Mouse (Mus musculus) stomach, embryonic 14.5 days (tissue): ENCODE measurements at regions not wholly inside any gene's neighbourhood (a gene's known extent, or its start where the extent isn't known, plus 50 kb on each side); places are given as distances from the start of the nearest gene placed in this dataset.
A peak's percentile ranks its signal among the peaks of the same experiment; 100 is the strongest.

ENCODE experiments used
- ATAC-seq: fragments of 200-750 bp; cut with Nextera tagmentation; 2 replicates; pipeline ENCODE4 v1.8.0; 2017; ENCODE audit warnings: low read depth, moderate TSS enrichment; ENCODE audit not compliant: insufficient number of reproducible peaks, insufficient read depth, low FRiP score
- H3K27ac ChIP-seq: fragments of 300-500 bp; sonication (generic); 2 replicates; pipeline ENCODE4 v1.5.1; 2014; ENCODE audit warnings: mild to moderate bottlenecking, low read length, moderate library complexity, mixed read lengths
- H3K27me3 ChIP-seq: fragments of 300-500 bp; sonication (generic); 2 replicates; pipeline ENCODE4 v1.6.1; 2014; ENCODE audit warnings: low read length, control low read depth, mixed read lengths; ENCODE audit not compliant: control insufficient read depth, insufficient read depth
- H3K36me3 ChIP-seq: fragments of 300-500 bp; sonication (generic); 2 replicates; pipeline ENCODE4 v1.6.1; 2014; ENCODE audit warnings: mild to moderate bottlenecking, control low read depth, low read length, moderate library complexity, mixed read lengths; ENCODE audit not compliant: control insufficient read depth, insufficient read depth
- H3K4me1 ChIP-seq: fragments of 300-500 bp; sonication (generic); 2 replicates; pipeline ENCODE4 v1.6.1; 2014; ENCODE audit warnings: low read length, control low read depth, mixed read lengths; ENCODE audit not compliant: control insufficient read depth, insufficient read depth
- H3K4me2 ChIP-seq: fragments of 300-500 bp; sonication (generic); replicated peaks from 2 replicates; pipeline ENCODE4 v1.6.1; 2014; ENCODE audit warnings: low read depth, low read length, control low read depth
- H3K4me3 ChIP-seq: fragments of 300-500 bp; sonication (generic); 2 replicates; pipeline ENCODE4 v1.5.1; 2014; ENCODE audit warnings: low read depth, low read length, control low read depth
- H3K9ac ChIP-seq: fragments of 300-500 bp; sonication (generic); replicated peaks from 2 replicates; pipeline ENCODE4 v1.6.1; 2014; ENCODE audit warnings: low read depth, mild to moderate bottlenecking, control low read depth, low read length, moderate library complexity, mixed read lengths
- H3K9me3 ChIP-seq: fragments of 300-500 bp; sonication (generic); 2 replicates; pipeline ENCODE4 v1.6.1; 2016; ENCODE audit warnings: low read depth, low read length, control low read depth; ENCODE audit not compliant: control insufficient read depth
- WGBS: fragments of 180-500 bp; shearing (Covaris S2); extraction: QIAGEN DNeasy Blood & Tissue Kit; methylation state at CpG from one replicate; pipeline ENCODE4 v1.1.7; 2014; 5-methylcytosine and 5-hydroxymethylcytosine counted together

DNA sequence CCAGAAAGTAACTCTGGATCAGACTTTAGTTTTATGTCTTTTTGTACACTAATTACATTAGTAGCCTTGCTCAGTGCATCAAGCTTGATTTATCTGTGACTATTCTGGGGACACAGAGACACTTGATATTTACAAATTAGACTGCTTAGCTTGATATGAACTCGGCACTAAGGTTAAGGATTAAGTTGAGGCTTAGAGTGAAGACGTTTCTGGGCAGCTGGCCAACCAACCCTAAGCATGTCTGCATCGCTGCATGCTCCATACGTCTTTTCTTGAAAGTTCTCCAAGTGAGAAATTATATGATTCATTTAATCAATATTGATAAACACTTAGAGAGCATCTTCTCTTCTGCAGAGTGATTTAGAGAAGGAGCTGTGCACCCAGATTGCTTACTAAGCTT, 352.6 kb upstream of the Slitrk1 start:
- ATAC-seq: no peak
- 21% methylated on average over 4 of the region's 4 CpGs for WGBS
- Histone ChIP-seq H3K4me3 (no peak overlapping the region), H3K36me3 (no peaks in the 10 kb centered on the region), H3K27ac (no peak overlapping the region), H3K27me3 (no peaks in the 10 kb centered on the region), H3K4me2 (no peak overlapping the region), H3K9ac (no peak overlapping the region), H3K4me1 (no peaks in the 10 kb centered on the region), H3K9me3 (no peaks in the 10 kb centered on the region)

- no peaks in the 10 kb centered on the region for H3K9me3 ChIP-seq
- no peaks in the 10 kb centered on the region for H3K36me3 ChIP-seq
- no peak overlapping the region for H3K4me3 ChIP-seq
- H3K4me1 ChIP-seq: no peaks in the 10 kb centered on the region
- no peaks in the 10 kb centered on the region for H3K27me3 ChIP-seq
- WGBS: 84% methylated on average over 1 of the region's 1 CpGs
- no peak overlapping the region for H3K27ac ChIP-seq
- no peak overlapping the region for H3K9ac ChIP-seq
- no peak for ATAC-seq
- H3K4me2 ChIP-seq: no peak overlapping the region
Observed at GRCm38 (mm10) chr14:109261990-109262389, 348.0 kb upstream of the Slitrk1 start.

DNA sequence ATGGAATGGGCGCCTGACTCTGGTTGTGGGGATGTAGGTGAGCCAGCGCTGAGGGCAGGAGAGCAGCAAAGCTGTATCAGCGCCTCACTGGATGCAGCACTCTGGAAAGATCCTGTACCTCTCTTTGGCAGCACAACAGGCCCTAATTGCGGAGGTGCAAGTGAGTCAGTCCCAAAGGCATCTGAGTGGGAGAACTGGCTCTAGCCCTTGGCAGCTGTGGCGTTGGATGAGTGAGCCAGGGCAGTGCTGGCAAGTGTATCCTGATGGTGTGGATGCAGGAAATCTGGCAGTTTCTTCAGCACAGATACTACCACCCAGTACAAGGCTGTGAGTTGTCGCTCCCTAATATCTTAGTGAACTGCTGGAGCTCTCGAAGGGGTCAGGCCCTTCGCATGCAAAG, 300.9 kb upstream of the Slitrk1 start:
- WGBS: 89% methylated on average over 8 of the region's 8 CpGs
- H3K4me1 ChIP-seq: no peaks in the 10 kb centered on the region
- H3K4me2 ChIP-seq: no peak overlapping the region
- H3K27me3 ChIP-seq: no peaks in the 10 kb centered on the region
- H3K36me3 ChIP-seq: no peaks in the 10 kb centered on the region
- H3K4me3 ChIP-seq: no peak overlapping the region
- H3K27ac ChIP-seq: no peak overlapping the region
- H3K9ac ChIP-seq: no peak overlapping the region
- peak; percentile 14; the same call in 1 of the 2 replicates for ATAC-seq
- H3K9me3 ChIP-seq: no peaks in the 10 kb centered on the region

DNA sequence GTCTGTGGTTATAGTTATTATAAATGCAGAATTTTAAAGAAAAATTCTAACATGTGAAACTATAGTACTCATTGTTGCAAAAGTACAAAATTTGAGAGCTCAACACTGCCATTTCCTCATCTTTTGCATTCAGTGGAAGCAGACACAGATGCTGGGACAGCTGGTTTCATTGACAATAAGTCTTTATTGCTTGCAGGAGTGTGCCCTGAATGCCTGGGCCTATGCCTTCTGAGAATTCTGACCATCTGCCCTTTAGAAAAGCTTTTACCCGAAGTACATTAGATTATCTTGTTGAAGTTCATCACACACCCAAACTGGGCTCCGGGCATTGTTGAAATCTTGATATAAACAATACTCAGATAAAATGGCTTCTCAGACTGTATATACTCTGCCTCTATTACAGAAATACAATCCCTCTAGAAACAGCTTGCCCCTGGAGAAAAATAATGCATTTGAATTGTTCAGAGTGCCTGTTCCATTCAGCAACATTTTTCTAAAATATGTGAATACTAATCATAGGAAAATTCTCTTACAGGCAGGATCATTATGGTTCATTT, 266.1 kb upstream of the Slitrk1 start:
- H3K9ac ChIP-seq: no peak overlapping the region
- H3K4me2 ChIP-seq: no peak overlapping the region
- H3K4me1 ChIP-seq: no peaks in the 10 kb centered on the region
- no peak for ATAC-seq
- 37% methylated on average over 2 of the region's 2 CpGs for WGBS
- no peaks in the 10 kb centered on the region for H3K36me3 ChIP-seq
- no peak overlapping the region for H3K27ac ChIP-seq
- H3K9me3 ChIP-seq: no peaks in the 10 kb centered on the region
- no peaks in the 10 kb centered on the region for H3K27me3 ChIP-seq
- H3K4me3 ChIP-seq: no peak overlapping the region

DNA sequence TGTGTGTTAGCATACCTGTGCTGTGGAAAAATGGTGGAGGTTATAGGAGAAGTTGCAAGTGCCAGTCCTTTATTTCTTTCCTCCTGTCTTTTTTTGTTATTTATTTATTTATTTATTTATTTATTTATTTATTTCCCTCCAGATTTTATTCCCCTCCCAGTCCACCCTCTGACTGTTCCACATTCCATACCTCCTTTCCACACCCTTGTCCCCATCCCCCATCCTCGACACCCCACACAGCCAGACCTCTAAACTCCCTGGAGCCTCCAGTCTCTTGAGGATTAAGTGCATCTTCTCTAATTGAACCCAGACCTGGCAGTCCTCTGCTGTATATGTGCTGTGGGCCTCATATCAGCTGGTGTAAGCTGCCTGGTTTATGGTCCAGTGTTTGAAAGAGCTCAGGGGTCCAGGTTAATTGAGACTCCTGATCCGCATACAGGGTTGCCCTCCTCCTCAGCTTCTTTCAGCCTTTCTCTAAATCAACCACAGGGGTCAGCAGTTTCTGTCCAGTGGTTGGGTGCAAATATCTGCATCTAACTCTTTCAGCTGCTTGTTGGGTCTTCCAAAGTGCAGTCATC, 262.7 kb upstream of the Slitrk1 start:
- Histone ChIP-seq H3K27ac (no peak overlapping the region), H3K4me3 (no peak overlapping the region), H3K9ac (no peak overlapping the region), H3K4me2 (no peak overlapping the region), H3K4me1 (no peaks in the 10 kb centered on the region), H3K9me3 (no peaks in the 10 kb centered on the region), H3K36me3 (no peaks in the 10 kb centered on the region), H3K27me3 (no peaks in the 10 kb centered on the region)
- no peak for ATAC-seq
- WGBS: 69% methylated on average over 2 of the region's 2 CpGs

DNA sequence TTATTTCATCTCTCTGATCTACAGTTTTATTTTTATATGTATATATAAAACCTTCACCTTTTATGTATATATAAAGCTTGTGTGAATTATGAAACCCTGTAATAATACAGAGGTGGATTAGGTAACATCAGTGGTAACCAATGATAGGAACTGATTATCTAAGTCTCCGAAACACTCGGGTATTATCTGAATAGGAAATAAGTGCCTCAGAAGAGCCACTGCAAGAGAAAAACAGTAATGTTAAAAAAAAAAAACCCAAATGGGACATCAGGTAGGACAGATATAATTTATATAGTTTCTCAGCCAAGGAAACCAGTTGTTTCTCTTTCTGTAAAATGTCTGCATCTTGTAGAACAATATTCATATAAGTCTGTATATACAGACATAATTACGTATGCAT, 261.9 kb upstream of the Slitrk1 start:
- H3K4me3 ChIP-seq: no peak overlapping the region
- no peaks in the 10 kb centered on the region for H3K27me3 ChIP-seq
- H3K27ac ChIP-seq: no peak overlapping the region
- WGBS: 82% methylated on average over 3 of the region's 3 CpGs
- ATAC-seq: no peak
- no peaks in the 10 kb centered on the region for H3K9me3 ChIP-seq
- H3K36me3 ChIP-seq: no peaks in the 10 kb centered on the region
- H3K4me1 ChIP-seq: no peaks in the 10 kb centered on the region
- no peak overlapping the region for H3K9ac ChIP-seq
- no peak overlapping the region for H3K4me2 ChIP-seq
